Mouse (Mus musculus) right cerebral cortex, postnatal 25 days (tissue): ENCODE results near the gene Scamp1.

ENCODE experiments used
- DNase-seq: peaks from one replicate; pipeline ENCODE4 v3.0.0; 2022

Gene Scamp1

DNA sequence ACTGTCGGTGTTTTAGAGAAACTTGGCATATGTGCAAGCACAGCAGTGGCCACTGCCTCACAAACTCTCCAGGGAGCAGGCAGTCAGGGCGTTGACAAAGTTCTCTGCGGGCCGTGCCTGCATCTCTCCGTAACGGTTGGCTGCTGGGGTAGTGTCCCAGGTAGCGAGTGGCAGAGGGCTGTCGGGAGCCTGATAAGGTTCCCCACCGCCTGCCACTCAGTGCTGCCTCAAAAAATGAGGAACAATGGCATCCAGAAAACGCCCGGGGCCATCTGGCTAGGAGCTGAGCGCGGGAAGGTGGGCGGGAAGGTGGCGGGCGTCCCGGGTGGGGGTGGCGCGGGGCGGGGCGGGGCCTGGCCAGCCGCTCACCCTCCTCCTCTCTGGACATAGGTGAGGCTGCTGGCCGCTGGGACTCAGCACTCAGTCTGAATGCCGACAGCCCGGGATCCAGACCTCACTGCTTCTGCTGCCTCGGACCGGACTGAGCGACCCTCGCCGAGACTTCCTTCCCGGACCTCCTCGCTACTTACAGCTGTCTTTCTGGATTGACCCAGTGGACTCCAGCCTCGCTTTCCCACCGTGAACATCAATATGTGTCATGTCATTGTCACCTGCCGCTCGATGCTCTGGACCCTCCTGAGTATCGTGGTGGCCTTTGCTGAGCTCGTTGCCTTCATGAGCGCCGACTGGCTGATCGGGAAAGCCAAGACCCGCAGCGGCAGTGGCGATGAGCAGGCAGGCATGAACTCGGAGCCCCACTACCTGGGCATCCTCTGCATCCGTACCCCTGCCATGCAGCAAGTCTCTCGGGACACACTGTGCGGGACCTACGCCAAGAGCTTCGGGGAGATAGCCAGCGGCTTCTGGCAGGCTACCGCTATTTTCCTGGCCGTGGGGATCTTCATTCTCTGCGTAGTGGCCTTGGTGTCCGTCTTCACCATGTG lies 111.8 kb downstream of the Scamp1 start:
- peak; percentile 26 for DNase-seq

DNA sequence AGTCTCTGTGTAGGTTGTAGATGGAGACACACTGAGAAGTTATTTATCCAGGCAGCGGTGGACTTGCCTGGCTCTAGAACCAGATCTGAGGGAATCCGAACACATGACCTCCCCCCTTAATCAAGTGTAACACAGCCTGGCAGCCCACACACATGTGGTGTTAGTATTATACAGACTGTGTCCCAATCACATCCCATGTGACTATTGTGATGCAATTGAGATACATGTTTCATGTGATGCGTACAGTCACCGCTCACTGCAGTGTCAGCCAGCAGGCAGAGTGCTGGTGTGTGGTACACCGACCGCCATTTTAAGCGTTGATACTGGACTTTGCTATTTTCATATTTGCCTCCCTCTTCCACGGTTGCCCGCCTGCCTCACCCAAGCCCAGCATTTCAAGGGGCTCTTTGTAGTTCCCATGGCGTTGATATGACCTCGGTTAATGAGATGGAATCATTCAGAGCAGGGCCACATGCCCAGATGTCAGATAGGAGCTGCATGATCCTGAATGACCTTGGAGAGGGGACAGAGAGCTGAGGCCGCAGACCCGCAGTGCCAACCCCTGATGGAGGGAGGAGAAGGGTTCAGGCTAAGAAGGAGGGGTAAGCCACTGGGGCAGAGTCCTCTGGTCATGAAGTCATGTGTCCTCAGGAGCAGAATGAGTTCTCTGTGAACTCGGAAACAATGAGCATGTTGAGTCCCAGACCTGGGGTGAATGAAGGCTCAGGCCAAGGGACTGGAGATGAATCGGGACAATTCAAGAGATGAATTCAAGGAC lies 112.9 kb downstream of the Scamp1 start:
- no peak for DNase-seq

DNA sequence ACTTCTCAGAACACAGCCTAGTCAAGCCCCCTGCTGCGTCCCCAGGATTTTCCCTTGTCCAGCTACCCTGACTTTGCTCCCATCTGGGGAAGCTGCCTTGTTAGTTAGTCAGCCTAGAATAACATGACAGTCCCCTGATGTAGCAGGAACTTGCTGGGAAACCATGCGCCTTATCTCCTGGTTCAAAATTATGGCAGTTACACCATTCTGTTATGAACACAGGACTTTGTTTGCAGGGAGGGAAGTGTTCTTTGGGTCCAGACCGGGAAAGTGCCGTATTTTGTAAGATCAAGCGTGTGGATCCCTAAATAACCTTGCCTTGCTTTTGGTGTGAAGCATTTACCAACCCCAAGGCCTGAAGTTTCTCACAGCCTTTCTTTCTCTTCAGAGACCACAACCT lies 114.0 kb downstream of the Scamp1 start:
- no peak for DNase-seq

- no peak for DNase-seq
These were observed 116.2 kb downstream of the Scamp1 start for GRCm38 (mm10) chr13:94169325-94169916.

- DNase-seq: no peak
These were observed 117.3 kb downstream of the Scamp1 start for GRCm38 (mm10) chr13:94168319-94168718.

DNA sequence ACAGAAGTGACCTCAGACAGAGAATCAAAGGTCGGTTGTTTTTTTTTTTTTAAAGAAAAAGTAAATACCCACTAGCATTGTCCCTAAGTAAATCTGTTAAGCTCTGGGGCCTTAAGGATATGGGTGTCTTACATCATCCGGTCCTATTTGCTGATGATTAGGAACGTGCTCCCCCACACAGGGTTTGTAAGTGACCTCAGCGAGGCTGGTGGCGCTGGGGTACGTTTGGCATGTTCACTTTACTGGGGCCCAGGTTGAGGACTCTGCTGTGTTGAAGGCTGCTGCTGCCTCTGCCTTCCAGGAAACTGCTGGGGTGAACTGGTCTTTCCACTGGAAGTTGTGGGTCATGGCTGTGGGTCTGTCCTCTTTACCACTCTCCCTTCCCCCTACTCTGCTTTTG lies 121.2 kb downstream of the Scamp1 start:
- DNase-seq: no peak

DNA sequence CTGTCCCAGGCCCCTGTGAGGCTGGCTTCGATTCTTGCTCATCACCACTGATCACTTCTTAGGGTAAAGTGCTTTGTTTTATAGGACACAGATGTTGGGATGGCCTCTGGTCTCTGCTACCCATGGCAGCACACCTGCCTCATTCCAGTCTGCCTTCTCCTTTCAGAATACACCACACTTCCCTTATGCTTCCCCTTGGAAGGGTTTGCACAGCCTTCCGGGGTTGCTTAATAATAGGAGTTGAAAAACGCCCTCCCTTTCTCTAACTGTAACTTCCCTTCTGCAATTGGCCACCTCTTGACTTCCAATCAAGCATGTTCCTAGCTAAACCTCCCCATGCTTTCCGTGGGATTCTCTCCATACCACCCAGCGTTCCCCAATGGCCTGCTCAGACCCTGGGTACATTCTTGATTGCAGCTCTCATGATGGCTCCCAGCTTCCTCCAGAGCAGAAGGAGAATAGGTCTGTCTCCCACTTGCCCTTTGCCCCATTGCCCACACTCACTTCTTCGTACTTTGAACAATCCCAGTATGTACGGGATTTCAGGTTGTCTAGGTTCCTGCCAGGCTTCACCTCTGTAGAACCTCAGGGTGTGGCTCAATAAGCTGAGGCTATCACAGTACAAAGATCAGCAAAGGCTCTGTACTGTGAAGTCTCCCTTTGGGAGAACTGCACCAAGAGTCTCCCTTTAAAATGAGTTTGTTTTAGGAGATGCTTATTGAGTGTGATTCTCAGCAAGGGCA lies 126.0 kb downstream of the Scamp1 start:
- no peak for DNase-seq

DNA sequence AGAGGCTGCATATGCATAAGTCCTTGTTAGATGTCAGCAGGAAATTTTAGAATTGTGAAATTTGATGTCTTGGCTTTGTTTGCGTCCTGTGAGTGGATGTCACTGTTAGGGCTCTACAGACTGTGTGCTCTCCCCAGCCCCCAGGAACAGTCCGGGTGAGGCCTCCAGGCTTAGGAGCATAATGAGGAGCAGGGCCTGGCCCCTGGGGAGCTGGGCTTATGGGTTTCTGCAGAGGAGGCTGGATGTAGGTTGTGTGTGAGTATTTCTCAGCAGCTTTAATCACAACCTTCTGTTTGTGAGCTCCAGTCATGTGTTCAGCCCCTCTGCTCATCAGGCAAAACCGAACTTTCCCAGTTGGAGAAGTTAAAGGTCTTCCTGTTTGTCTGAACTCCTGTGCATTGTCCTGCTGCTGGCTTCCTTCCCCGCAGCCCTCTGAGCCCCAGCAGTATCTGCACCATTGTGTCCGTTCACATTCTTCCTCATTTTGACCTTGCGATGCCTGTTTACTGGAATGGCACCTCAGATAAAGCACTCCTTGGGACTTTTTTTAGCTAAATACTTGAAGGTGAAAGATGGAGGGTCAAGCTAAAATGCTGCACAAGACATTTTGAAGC lies 126.7 kb downstream of the Scamp1 start:
- no peak for DNase-seq

DNA sequence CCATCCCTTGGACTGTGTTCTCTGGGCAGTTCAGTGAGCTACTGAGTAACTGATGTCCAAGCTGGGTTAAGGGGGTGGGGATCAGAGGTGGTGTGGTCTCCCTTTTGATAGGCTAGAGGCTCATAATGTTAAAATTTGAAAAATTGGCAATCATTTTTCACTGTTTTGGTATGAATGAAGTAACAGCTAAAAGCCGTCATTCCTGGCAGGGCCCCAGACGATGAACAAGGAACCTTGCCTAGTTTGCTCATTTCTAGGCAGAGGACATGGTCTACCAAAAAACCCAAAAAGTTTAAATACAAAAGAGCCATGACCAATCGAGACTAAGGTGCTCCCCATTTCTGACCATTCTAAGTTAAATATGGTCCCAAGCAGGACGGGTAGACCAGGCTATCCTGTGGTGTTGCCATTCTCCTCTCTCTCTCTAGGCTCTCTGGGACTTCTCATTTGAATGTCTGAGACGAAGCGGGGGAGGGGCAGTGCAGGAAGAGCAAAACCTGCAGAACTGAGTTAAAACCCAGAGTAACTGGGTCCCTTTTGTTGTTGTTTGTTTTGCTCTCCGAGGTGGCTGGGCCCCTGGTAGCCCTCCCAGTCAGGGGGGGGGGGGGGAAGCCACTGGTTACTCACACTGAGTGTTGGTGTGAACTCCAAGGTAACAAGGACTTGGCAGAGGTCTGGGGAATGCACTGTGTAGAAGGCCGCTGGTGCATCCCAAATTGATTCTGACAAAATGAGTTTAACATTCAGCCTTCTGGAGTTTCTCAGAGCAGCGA lies 129.8 kb downstream of the Scamp1 start:
- DNase-seq: no peak

GRCm38 (mm10) chr13:94154512-94155296 lies 131.0 kb downstream of the Scamp1 start:
- DNase-seq: no peak

DNA sequence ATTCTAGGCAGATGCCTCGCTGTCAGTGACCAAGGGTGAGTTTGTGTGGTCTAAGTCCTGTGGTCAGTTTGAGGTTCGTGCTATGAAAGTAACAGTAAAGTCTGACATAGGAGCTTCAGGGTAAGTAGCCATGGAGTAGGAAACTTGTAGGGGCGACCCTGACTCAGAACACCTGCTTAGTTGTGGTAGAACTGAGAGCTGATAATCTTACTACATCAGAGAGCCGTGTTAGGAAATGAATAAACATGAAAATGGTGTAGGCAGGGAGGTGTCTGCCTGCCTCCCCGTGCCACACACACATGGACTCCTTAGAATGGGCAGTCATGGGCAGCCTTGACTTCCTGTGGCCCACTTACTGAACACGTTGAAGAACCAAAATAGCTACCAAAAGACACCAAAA lies 132.0 kb downstream of the Scamp1 start:
- DNase-seq: no peak

- no peak for DNase-seq
These were observed 132.8 kb downstream of the Scamp1 start for GRCm38 (mm10) chr13:94152836-94153235.
